Mouse (Mus musculus): ENCODE data around the gene Fam214b.

- TF ChIP-seq GATA1 (IDR thresholded peaks at IDR 0.05; ENCODE audit: borderline replicate concordance, low read length) (no peak), FLI1 (IDR thresholded peaks at IDR 0.05; ENCODE audit: low read length) (no peak)
Measured at GRCm38 (mm10) chr4:43078071-43078718, 32.2 kb upstream of the Fam214b start.

Measured in megakaryocyte, embryonic 14.5 days (primary cell).